Mouse (Mus musculus) small intestine, adult 2 months (tissue): Measurements from ENCODE around the gene Frem2.

ENCODE experiments used
- CTCF ChIP-seq: fragments of 200-500 bp; IDR thresholded peaks from 2 replicates; pipeline ENCODE4 v1.5.1; 2012; ENCODE audit warnings: low read depth, mild to moderate bottlenecking, control low read depth, inconsistent platforms, low read length, moderate library complexity, mixed read lengths; ENCODE audit not compliant: insufficient replicate concordance, insufficient read length; ENCODE audit errors: extremely low read depth
- POLR2A ChIP-seq: fragments of 200-500 bp; IDR thresholded peaks from 2 replicates; pipeline ENCODE4 v1.6.1; 2012; ENCODE audit warnings: low read depth, mild to moderate bottlenecking, control low read depth, inconsistent platforms, low read length, moderate library complexity

DNA sequence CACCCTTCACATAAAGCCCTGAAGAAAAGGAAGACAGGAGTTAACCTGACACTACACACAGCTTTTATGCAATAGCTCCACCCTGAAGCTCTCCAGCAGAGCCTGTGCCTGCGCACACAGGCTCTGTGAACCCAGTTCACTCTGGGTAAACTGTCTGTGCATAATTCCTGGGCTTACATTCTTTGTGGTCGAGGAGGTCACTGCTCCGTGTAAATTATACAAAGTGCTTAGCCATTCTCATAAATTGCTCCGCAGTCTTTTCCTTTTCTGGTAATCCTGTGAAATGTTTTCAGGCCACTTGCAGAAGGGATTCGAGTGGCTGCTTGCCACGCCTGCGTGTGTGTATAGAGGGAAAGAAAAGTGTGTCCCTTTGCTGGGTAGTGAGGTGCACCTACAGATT is 92.6 kb downstream of the Frem2 start:
- TF ChIP-seq POLR2A (no peak), CTCF (no peak)
